Mouse (Mus musculus): ENCODE results near the gene Zbtb20. TPM values are rescaled to one million over a fixed set of nuclear protein-coding genes. Genes with fewer than 3 reads are reported as not detected.

Gene Zbtb20
- total and polyA plus RNA-seq, 3 experiments = 52.1 to 128 (median 113) TPM

DNA sequence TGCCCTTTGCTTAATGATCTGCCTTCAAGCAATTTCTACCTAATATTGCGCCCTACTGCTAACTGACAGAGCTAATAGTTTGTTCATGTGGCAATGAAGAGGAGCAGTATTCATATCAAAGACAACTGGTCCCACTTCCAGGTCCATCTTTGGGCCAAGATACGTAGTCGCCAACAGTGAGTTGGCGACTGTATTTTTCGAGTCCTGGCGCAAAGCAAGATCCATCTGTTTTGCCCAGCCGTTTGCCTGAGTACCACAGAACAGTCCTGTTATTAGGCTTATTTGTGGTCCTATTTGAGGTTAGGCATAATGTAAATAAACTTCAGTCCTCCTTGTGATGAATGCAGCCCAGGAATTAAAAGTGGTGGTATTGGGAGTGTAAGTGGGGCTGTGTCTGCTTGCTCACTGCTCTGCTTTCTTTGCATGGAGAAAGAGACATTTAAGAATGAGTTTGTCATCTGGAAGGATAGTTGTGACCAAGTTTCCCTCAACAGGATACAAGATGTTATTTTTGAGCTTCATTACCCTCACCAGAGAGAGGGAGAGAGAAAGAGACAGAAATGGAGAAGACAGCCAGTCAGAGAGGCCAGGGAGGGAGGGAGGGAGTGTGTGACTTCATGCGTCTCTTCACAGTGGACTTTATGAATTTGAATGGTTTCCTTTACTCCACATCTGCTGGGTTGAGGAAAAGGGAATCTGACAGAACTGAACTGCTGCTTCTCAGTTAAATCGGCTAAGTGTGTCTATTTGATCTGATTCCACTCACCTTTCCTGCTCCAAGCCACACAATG is 315.6 kb downstream of the Zbtb20 start:
- DNase-seq = no peak

DNA sequence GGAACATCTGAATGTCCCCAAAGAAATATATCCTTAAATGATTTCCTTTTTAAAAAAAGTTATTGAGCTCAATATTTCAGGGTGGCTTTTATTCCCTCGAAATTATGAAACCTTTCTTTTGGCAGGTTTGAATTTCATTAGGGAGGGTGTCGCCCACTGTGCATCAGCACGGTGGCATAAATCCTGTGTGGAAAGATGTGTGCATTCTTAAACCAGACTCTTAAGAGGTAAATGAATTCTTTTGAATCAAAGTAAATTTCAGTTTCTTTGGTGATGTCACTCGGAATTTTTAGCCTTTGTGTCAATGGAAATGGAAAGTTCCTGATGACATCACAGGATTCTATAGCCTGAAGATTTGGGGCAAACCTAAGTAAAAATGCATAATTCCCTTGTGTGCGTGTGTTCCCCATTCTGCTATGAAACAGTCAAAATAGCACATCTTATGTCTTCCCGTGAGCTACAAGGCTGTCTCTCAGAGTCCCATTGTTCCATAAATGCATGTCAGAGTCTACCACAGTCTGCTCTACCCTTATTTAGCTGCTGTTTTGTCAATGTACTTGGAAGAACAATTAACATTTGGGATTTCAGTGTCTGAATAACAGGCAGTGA is 318.1 kb downstream of the Zbtb20 start:
- DNase-seq = no peak

GRCm38 (mm10) chr16:43217336-43218006 is 341.8 kb downstream of the Zbtb20 start:
- no peak for DNase-seq

GRCm38 (mm10) chr16:43219367-43219766 is 343.7 kb downstream of the Zbtb20 start:
- DNase-seq = no peak

- DNase-seq = peak; percentile 60
Observed at GRCm38 (mm10) chr16:43221313-43221712, 345.6 kb downstream of the Zbtb20 start.

DNA sequence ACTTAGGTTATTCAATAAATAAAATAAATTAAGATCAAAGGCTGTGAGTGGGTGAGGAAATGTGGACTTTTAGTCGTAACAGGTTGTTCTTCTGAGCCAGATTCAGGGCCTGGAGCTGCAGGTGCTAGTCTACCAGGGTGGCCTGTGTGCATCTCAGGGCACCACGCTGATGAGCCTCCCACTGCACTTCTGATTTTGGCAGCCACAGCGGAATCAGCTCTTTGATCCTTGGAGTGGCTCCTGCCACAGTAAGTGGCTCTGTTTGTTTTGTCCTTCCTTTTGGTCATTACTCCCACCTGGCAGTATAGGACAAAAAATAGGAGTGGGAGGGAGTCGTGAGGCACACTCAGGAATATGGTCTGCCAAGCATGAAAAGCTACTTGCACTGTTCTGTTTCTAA is 354.6 kb downstream of the Zbtb20 start:
- no peak for DNase-seq

GRCm38 (mm10) chr16:43234249-43234648 is 358.6 kb downstream of the Zbtb20 start:
- DNase-seq = no peak

DNA sequence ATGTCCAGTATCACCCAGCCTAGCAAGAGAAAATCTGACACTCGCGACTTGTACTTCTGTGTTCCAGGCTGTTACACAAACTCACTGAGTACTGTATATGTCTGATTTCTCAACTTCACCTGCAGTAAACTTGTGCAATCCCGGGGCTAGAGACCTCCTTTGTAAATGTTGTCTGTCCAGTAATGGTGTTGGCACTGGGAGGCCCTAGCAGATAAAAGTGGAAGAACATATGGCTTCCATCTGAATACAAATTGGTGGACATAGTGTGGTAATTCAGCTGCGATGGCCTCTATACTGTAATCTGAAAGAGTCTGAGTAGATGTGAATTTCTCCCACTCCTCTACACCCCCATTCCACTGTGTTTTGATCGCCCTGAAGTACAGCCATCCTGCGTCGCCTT is 359.6 kb downstream of the Zbtb20 start:
- no peak for DNase-seq

DNA sequence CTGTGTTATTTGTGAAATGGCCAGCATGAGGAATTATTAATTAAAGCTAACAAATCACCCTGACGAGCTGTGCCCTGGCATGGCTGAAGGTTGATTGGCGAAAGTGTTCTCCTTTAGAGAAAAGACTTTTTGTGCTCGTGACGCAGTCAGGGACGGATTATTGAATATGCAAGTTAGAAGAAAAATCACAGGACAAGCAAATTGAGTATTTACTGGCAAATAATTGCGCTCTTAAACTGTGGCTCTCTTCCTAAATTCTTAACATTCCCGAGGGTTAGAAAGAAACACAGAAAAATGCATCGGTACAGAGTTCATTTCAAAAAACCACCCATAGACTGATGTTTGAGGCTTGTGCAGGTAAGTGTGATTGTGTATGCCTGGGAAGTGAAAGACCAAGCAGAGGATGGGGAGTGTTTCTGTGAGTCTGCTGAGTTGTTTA is 360.1 kb downstream of the Zbtb20 start:
- DNase-seq = no peak

GRCm38 (mm10) chr16:43237551-43237950 is 361.9 kb downstream of the Zbtb20 start:
- no peak for DNase-seq

DNA sequence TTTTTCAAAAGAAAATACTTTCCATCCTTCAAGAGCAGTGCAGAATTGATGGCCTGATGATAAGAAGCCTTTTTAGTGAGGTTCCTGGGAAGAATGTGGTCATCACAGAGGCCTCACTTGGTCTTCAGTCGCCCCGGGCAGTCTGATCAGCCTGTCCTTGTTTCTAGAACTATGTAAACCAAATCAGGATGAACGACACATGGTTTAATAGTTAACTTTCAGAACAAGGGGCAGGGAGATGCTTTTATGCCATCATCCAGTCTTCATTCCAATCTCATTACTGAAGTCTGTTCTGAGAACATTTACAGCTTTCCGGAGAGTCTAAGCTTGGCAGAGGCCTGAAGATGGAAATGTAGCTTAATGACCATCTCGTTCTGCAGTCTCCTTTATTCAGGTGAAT is 371.3 kb downstream of the Zbtb20 start:
- DNase-seq = no peak

DNA sequence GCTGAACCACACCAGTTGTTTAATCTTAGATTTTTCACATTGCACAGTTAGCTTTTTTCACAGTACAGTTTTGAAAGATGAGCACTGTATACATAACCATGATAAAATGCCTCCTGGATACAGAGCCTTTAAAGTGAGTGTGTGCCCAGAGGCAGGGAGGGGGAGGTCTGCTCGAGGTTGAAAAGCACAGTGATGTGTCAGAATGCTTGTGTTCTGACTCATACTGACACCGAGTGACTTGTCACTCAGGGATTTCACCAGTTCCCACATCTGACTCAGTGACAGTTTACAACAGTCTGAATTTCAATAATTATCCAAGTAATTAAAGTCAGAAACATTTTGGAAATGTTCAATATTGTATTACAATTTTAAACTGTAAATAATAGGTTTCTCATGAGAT is 377.4 kb downstream of the Zbtb20 start:
- peak; percentile 74 for DNase-seq

- DNase-seq = no peak
Observed at GRCm38 (mm10) chr16:43253746-43254145, 378.1 kb downstream of the Zbtb20 start.

DNA sequence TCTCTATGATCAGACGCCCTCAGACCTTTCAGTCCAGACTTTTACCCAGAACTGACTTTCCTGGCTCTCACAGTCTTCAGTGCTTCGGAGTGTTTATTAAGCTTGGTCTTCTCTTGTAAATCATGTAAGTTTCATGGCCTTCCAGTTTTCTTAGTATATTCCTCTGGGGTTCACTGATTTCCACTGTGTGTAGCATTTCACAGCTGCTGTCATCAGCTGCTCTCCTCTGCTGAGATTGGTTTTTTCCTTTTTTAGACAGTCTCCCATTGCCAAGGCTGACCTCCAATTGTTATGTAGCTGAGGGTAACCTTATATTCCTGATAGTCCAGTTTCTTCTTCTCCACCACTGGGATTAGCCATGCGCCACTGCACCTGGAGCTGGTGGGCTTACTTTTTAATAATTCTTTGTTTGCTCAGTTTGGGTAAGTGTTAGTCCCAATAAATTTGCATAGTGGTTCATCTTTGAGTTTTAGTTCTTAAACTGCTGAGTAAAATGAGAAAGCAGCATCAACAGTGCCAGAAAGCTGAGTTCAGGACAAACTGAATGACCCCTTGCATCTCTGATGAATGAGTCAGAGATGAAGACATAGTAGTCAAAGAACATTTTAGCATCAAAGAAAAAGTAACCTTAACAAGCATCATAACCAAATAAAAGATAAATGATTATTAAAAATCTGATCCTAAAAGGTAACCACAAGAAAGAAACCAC is 380.7 kb downstream of the Zbtb20 start:
- DNase-seq = no peak

DNA sequence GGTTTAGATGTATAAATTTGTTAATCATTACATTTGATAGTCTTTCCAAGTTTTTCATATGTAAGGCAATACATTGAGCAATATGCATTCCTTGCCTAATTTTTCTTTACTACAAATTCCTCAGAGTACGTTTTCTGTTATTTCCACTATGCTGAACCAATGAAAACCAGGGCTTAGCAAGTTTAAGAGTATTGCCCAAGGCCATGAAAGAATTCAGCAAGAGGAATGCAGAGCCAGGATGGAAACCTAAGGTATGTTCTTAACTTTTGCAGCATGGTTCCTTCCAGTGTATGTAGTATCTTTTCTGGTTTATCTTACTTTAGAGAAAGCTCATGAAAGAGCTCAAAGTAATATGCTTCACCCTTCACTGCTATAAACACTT is 381.2 kb downstream of the Zbtb20 start:
- no peak for DNase-seq

GRCm38 (mm10) chr16:43259466-43259865 is 383.8 kb downstream of the Zbtb20 start:
- DNase-seq = no peak

DNA sequence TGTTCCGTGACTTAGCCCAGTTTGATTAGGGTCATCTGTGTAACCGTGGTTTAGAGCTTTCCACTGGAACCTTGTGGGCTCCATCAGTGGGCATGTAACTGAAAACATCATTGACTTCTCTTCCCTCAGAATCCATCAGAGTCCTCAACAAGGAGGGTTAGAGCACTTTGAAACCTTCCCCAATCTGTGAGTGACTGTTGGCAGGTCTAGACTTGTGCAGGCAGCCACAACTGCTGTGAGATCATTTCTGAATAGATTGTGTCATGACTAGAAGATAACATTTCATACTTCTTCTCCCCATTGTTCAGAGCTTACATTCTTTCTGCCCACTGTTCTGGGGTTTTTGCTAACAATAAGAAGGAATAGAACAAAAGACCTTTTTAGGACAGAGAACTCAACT is 385.2 kb downstream of the Zbtb20 start:
- no peak for DNase-seq

DNA sequence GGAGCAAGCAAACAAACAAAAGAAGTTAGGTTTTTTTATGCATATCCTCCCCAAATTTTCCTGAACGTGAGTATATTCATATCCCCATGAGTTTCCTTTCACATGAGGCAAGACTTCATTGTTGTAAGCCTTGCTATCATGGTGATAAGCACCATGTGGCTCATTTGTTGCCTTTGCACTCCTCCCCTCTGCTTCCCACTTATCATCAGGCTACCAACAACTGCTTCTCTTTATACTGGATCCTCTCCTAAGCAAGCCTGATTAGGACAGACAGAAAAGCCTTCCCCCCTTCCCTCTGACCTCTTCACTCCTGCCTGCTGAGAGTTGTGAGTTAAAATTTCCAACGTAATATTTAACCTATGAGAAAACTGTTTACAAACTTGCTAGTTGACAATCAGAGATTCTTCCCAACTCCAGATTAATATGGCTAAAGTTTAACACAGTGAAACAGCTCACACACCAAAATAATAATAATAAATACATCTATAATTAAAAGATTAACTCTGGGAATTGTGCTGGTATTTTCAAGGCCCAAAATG is 398.4 kb downstream of the Zbtb20 start:
- DNase-seq = no peak

- no peak for DNase-seq
Observed at GRCm38 (mm10) chr16:43276764-43277163, 401.1 kb downstream of the Zbtb20 start.

DNA sequence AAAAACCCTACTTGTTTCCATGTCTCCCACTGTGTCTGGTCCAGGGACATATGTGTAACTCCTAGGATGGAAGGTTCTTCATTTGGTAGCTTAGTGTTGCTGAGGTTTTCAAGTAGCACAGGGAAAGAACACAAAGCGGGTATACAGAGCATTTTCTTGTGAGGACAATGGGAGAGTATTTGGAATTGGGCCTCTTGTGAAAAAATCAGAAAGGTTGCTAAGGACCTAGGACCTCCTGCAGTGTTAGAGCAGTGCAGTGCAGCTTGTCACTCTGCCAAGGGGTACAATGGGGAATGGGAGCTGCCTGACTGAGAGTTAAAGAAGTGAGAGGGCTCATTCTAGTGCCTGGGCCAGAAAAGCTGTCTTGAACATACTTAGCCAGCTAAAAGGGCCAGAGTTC is 410.6 kb downstream of the Zbtb20 start:
- peak; percentile 25 for DNase-seq

- DNase-seq = peak; percentile 21
Observed at GRCm38 (mm10) chr16:43286783-43287383, 411.2 kb downstream of the Zbtb20 start.

DNA sequence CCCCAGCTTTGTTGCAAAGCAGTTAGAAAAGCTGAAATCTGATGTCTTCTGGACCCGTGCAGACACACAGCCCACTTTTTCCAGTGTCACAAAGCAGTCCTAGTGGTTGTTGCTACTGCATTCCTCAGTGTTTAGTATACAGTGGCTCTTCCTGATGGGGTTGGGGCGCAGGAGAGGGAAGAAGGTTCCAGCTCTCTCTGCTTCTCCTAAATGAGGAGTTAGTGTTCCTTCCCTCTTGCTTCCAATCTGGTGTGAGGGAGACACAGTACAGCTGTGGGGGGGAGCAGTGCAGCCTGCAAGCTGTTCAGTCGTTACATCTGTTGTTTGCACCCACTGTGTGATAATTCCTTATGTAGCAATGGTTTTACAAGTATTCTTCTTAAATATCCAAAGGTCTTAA is 415.7 kb downstream of the Zbtb20 start:
- no peak for DNase-seq

Data from adrenal gland, adult 2 months (tissue).